Mouse (Mus musculus): Measurements from ENCODE around the gene Nrbf2.

Gene Nrbf2

GRCm38 (mm10) chr10:67216872-67217271 is 68.2 kb downstream of the Nrbf2 start:
- in situ Hi-C loops (cut with MboI, MseI): no loop called here
